Mouse (Mus musculus): ENCODE results near the gene S100pbp. TPM values are rescaled to one million over a fixed set of nuclear protein-coding genes. Genes with fewer than 3 reads are reported as not detected.
A peak's percentile ranks its signal among the peaks of the same experiment; 100 is the strongest.

The S100pbp gene
- polyA plus RNA-seq, 1 experiment from 2014 or later: 17.2 TPM

DNA sequence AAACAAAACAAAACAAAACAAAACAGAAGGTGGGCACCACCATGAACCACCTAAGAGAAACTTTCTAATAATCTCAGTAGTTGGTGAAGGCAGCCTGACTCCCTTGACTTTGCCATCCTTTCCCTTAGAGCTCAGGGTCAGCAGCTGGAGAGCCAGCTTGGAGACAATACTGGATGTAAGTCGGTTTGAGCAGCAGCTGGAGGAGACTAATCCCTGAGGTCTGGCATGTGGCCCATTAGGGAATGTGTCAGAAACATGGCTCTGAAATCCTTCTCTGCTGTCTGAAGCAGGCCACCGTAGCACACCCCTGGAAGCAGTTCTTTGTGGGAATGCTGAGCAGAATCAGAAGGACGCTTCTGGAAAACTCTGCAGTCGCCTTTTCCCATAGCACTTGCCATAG lies 21.9 kb upstream of the S100pbp start:
- no peak overlapping the region for H3K9ac ChIP-seq (replicated peaks)
- H3K27ac ChIP-seq (replicated peaks): no peak overlapping the region
- no peaks in the 10 kb centered on the region for H3K4me1 ChIP-seq
- WGBS: 81% methylated on average over 4 of the region's 4 CpGs
- no peaks in the 10 kb centered on the region for H3K9me3 ChIP-seq
- H3K4me3 ChIP-seq: no peak overlapping the region
- H3K4me2 ChIP-seq (replicated peaks): no peak overlapping the region
- no peaks in the 10 kb centered on the region for H3K27me3 ChIP-seq
- no peak for ATAC-seq (replicated peaks)
- H3K36me3 ChIP-seq: peaks cover 87% of the 10 kb centered on the region

GRCm38 (mm10) chr4:129209504-129209903 lies 20.0 kb upstream of the S100pbp start:
- H3K27ac ChIP-seq (replicated peaks): no peak overlapping the region

DNA sequence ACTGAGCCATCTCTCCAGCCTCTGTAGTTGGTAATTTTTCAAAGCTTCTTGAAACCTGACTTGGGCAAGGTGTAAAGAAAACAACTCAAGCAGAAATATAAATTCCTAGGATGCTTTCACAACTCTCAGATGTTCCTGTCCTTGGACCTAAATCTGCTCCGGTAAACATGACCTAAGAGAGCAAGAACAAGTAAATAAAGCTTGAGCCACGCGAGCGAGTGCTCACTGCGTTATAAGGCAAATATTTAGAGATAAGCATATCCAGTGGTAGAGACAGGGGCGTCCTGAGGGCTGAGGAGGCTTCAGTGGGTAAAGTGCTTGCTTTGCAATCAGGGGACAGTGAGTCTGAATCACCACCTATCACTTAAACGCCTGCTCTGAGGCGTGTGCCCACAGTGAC lies 17.3 kb upstream of the S100pbp start:
- 95% methylated on average over 8 of the region's 8 CpGs for WGBS
- Histone ChIP-seq H3K27ac (replicated peaks) (no peak overlapping the region), H3K36me3 (peaks cover 87% of the 10 kb centered on the region), H3K4me1 (no peaks in the 10 kb centered on the region), H3K9ac (replicated peaks) (no peak overlapping the region), H3K9me3 (no peaks in the 10 kb centered on the region), H3K27me3 (no peaks in the 10 kb centered on the region), H3K4me2 (replicated peaks) (no peak overlapping the region), H3K4me3 (no peak overlapping the region)
- ATAC-seq (replicated peaks): no peak

More at GRCm38 (mm10) chr4:129209504-129209903, 20.0 kb upstream of the S100pbp start:
- 48% methylated on average over 7 of the region's 7 CpGs for WGBS
- Histone ChIP-seq H3K27me3 (no peaks in the 10 kb centered on the region), H3K9me3 (no peaks in the 10 kb centered on the region), H3K9ac (replicated peaks) (no peak overlapping the region), H3K4me3 (no peak overlapping the region), H3K4me2 (replicated peaks) (no peak overlapping the region), H3K4me1 (no peaks in the 10 kb centered on the region), H3K36me3 (peaks cover 85% of the 10 kb centered on the region)
- no peak for ATAC-seq (replicated peaks)

GRCm38 (mm10) chr4:129204655-129205054 lies 15.1 kb upstream of the S100pbp start:
- no peak overlapping the region for H3K4me2 ChIP-seq (replicated peaks)
- 93% methylated on average over 10 of the region's 10 CpGs for WGBS
- H3K4me1 ChIP-seq: no peaks in the 10 kb centered on the region
- no peaks in the 10 kb centered on the region for H3K9me3 ChIP-seq
- H3K4me3 ChIP-seq: no peak overlapping the region
- H3K27ac ChIP-seq (replicated peaks): no peak overlapping the region
- no peak overlapping the region for H3K9ac ChIP-seq (replicated peaks)
- peaks cover 87% of the 10 kb centered on the region for H3K36me3 ChIP-seq
- no peaks in the 10 kb centered on the region for H3K27me3 ChIP-seq
- ATAC-seq (replicated peaks): no peak

DNA sequence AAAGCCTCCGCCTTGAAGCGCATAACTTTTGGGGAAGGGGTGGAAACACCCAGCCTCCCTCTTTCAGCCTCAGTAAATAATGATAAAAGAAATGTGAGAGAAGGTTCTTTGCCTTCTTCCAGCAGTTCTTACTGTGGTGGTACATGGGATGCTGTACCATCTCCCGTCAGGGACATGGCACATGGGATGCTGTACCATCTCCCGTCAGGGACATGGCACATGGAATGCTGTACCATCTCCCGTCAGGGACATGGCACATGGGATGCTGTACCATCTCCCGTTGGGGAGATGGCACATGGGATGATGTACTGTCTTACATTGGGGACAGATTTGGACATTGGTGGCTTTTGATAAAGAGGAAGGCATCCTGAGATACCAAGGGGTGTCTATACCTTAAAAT lies 8.0 kb upstream of the S100pbp start:
- H3K27ac ChIP-seq (replicated peaks): no peak overlapping the region
- H3K27me3 ChIP-seq: no peaks in the 10 kb centered on the region
- no peaks in the 10 kb centered on the region for H3K9me3 ChIP-seq
- no peak overlapping the region for H3K4me3 ChIP-seq
- WGBS: 96% methylated on average over 6 of the region's 6 CpGs
- no peaks in the 10 kb centered on the region for H3K4me1 ChIP-seq
- ATAC-seq (replicated peaks): no peak
- no peak overlapping the region for H3K9ac ChIP-seq (replicated peaks)
- no peak overlapping the region for H3K4me2 ChIP-seq (replicated peaks)
- peaks cover 62% of the 10 kb centered on the region for H3K36me3 ChIP-seq

- no peak for ATAC-seq (replicated peaks)
- peaks cover 19% of the 10 kb centered on the region for H3K4me1 ChIP-seq
- no peak overlapping the region for H3K27ac ChIP-seq (replicated peaks)
- H3K4me3 ChIP-seq: no peak overlapping the region
- H3K4me2 ChIP-seq (replicated peaks): no peak overlapping the region
- 89% methylated on average over 1 of the region's 1 CpGs for WGBS
- no peaks in the 10 kb centered on the region for H3K9me3 ChIP-seq
- peaks cover 35% of the 10 kb centered on the region for H3K36me3 ChIP-seq
- H3K9ac ChIP-seq (replicated peaks): no peak overlapping the region
- H3K27me3 ChIP-seq: no peaks in the 10 kb centered on the region
Measured at GRCm38 (mm10) chr4:129194280-129194679, 4.8 kb upstream of the S100pbp start.

- Histone ChIP-seq H3K9me3 (no peaks in the 10 kb centered on the region), H3K27ac (replicated peaks) (no peak overlapping the region), H3K4me3 (no peak overlapping the region), H3K9ac (replicated peaks) (peak overlapping the region; percentile 76; the same call in 1 of the 2 replicates), H3K27me3 (no peaks in the 10 kb centered on the region), H3K4me1 (peaks cover 27% of the 10 kb centered on the region), H3K4me2 (replicated peaks) (no peak overlapping the region), H3K36me3 (peaks cover 14% of the 10 kb centered on the region; the same call in 1 of the 2 replicates)
- 78% methylated on average over 5 of the region's 5 CpGs for whole genome bisulfite sequencing
- no peak for ATAC-seq (replicated peaks)
Measured at GRCm38 (mm10) chr4:129191691-129192090, 2.2 kb upstream of the S100pbp start.

GRCm38 (mm10) chr4:129190538-129190937 lies 1.0 kb upstream of the S100pbp start:
- WGBS: 3% methylated on average over 12 of the region's 12 CpGs
- Histone ChIP-seq H3K36me3 (peaks cover 7% of the 10 kb centered on the region; the same call in 1 of the 2 replicates), H3K4me1 (peaks cover 27% of the 10 kb centered on the region)

DNA sequence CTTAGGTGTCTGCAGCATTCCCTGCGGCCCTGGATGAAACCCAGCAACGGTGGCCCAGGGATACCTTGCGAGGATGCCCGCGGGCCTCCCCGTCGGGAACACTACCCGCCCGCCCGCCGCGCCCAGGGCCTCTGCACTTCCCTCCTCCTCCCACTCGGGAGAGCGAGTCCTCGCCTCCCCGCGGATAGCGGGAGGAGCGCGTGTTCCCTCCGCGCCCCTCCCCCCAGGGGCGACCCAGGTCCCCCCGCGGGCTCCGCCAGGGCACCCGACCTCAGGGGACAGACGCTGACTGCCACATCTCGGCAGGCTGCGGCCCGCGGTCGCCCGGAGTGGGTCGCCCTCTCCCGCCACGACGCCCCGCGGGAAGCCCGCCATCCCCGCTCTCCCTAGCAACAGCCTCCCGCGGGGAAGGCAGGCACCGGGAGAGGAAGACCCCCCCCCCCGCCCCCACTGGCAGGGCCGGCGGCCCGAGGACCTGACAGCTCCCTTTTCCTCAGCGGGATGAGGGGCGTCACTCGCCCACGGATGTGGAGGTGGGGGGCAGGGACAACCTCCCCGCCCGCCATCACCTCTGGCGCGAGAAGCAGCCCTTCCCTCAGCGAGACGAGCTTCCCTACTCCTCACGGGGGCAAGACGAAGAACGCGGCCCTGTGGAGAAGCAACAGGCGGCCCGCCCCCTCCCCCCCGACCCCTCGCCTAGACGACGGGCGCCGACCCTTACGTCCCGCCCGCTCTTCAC lies 555 bp downstream of the S100pbp start:
- under 1% methylated on average over 61 of the region's 74 CpGs for WGBS
- peak; percentile 77 for ATAC-seq (replicated peaks)
- Histone ChIP-seq H3K9me3 (no peaks in the 10 kb centered on the region), H3K4me3 (peak overlapping the region; percentile 84), H3K4me1 (peaks cover 27% of the 10 kb centered on the region), H3K27me3 (no peaks in the 10 kb centered on the region), H3K36me3 (peaks cover 5% of the 10 kb centered on the region; the same call in 1 of the 2 replicates), H3K9ac (replicated peaks) (peak overlapping the region; percentile 65), H3K27ac (replicated peaks) (peak overlapping the region; percentile 89), H3K4me2 (replicated peaks) (peak overlapping the region; percentile 77)

More at GRCm38 (mm10) chr4:129190538-129190937, 1.0 kb upstream of the S100pbp start:
- Histone ChIP-seq H3K9me3 (no peaks in the 10 kb centered on the region), H3K9ac (replicated peaks) (peak overlapping the region; percentile 76), H3K27me3 (no peaks in the 10 kb centered on the region), H3K4me3 (peak overlapping the region; percentile 84), H3K27ac (replicated peaks) (peak overlapping the region; percentile 89; the same call in 1 of the 2 replicates), H3K4me2 (replicated peaks) (peak overlapping the region; percentile 78)
- no peak for ATAC-seq (replicated peaks)

DNA sequence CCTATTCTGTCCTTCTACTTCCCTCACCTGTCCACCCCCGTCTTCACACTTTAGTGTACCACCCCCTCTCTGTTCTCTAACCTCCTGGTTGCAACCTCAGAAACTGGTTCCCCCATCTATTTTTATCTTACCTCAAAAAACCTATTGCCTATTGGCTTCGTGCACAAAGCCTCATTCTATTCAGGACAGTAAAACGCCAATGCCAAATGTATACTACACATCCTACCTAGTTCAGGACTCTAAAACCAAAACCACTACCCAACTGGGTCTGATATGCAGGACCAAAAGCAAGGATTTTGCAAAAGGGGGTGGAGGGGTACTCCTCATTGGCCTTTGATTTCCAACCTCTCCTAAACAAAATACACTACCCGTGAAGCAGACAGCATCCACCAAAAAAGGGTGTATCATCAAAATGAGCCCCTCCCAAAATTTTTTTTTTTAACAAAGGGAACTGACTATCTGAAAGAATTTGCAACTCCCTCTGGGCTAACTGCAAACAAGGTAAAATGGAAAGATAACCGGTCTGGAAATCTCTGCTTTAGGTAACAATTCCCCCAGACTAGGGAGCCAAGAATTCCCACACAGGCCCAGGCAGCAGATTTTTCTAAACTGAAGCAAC lies 1.4 kb downstream of the S100pbp start:
- H3K4me3 ChIP-seq: peak overlapping the region; percentile 84
- 0 out of 2 replicates have a peak overlapping the region, but pooled peaks have one; percentile 65 for H3K9ac ChIP-seq (replicated peaks)
- H3K27ac ChIP-seq (replicated peaks): no peak overlapping the region
- ATAC-seq (replicated peaks): no peak
- peaks cover under 1% of the 10 kb centered on the region; the same call in 1 of the 2 replicates for H3K36me3 ChIP-seq
- H3K4me1 ChIP-seq: peaks cover 27% of the 10 kb centered on the region
- H3K27me3 ChIP-seq: no peaks in the 10 kb centered on the region
- no peaks in the 10 kb centered on the region for H3K9me3 ChIP-seq
- 32% methylated on average over 5 of the region's 5 CpGs for WGBS
- H3K4me2 ChIP-seq (replicated peaks): peak overlapping the region; percentile 77

GRCm38 (mm10) chr4:129179560-129179959 lies 10.0 kb downstream of the S100pbp start:
- no peaks in the 10 kb centered on the region for H3K4me1 ChIP-seq
- H3K27me3 ChIP-seq: no peaks in the 10 kb centered on the region
- ATAC-seq (replicated peaks): no peak
- no peak overlapping the region for H3K4me3 ChIP-seq
- no peak overlapping the region for H3K4me2 ChIP-seq (replicated peaks)
- H3K36me3 ChIP-seq: peaks cover 31% of the 10 kb centered on the region
- 54% methylated on average over 1 of the region's 1 CpGs for WGBS
- no peak overlapping the region for H3K9ac ChIP-seq (replicated peaks)
- H3K9me3 ChIP-seq: no peaks in the 10 kb centered on the region
- H3K27ac ChIP-seq (replicated peaks): no peak overlapping the region

DNA sequence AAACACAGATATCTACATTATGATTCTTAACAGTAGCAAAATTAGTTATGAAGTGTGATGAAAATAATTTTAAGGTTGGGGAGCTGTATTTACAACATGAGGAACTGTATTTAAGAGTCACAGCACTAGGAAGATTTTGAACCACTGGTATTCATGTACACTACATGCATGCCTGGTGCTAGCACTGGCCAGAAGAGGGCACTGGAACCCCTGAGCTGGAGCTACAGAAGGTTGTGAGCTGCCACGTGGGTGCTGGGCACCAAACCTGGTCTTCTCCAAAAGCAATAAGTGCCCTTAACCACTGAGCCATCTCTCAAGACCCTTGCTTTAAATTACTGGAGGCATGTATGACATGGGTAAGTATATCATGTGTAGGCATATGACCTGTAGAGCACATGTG lies 17.0 kb downstream of the S100pbp start:
- 69% methylated on average over 1 of the region's 1 CpGs for WGBS
- no peak overlapping the region for H3K27ac ChIP-seq (replicated peaks)
- no peaks in the 10 kb centered on the region for H3K27me3 ChIP-seq
- no peak overlapping the region for H3K4me3 ChIP-seq
- H3K4me2 ChIP-seq (replicated peaks): no peak overlapping the region
- peaks cover 33% of the 10 kb centered on the region for H3K36me3 ChIP-seq
- H3K9me3 ChIP-seq: no peaks in the 10 kb centered on the region
- no peaks in the 10 kb centered on the region for H3K4me1 ChIP-seq
- no peak for ATAC-seq (replicated peaks)
- H3K9ac ChIP-seq (replicated peaks): no peak overlapping the region
